Mouse (Mus musculus) T-helper 2 cell (primary cell): Measurements from ENCODE around the gene Pou2f3.

Experiments used
- in situ Hi-C: fragments of 300-600 bp; cut with MboI, MseI; formaldehyde crosslinking; loops from one replicate; pipeline ENCODE4 v1.15.1; 2025; ENCODE audit warnings: high pct_unique_total_duplicates

The Pou2f3 gene

GRCm38 (mm10) chr9:43231805-43232204, 21.6 kb upstream of the Pou2f3 start:
- in situ Hi-C loops: no loop called here

- in situ Hi-C loops: no loop called here
Measured at GRCm38 (mm10) chr9:43230886-43231285, 20.7 kb upstream of the Pou2f3 start.

GRCm38 (mm10) chr9:43229962-43230361, 19.8 kb upstream of the Pou2f3 start:
- in situ Hi-C loops: no loop called here

- in situ Hi-C loops: no loop called here
Measured at GRCm38 (mm10) chr9:43229398-43229895, 19.3 kb upstream of the Pou2f3 start.

- in situ Hi-C loops: no loop called here
Measured at GRCm38 (mm10) chr9:43228745-43229144, 18.6 kb upstream of the Pou2f3 start.

GRCm38 (mm10) chr9:43227626-43228025, 17.5 kb upstream of the Pou2f3 start:
- in situ Hi-C loops: no loop called here

GRCm38 (mm10) chr9:43226573-43227160, 16.5 kb upstream of the Pou2f3 start:
- in situ Hi-C loops: no loop called here

- in situ Hi-C loops: no loop called here
Measured at GRCm38 (mm10) chr9:43225481-43225880, 15.3 kb upstream of the Pou2f3 start.

- in situ Hi-C loops: loop anchor here (5.0 kb wide), 1 partner anchor 62 kb away; no protein-coding TSS in a partner anchor
Measured at GRCm38 (mm10) chr9:43224771-43225355, 14.7 kb upstream of the Pou2f3 start.

- in situ Hi-C loops: loop anchor here (5.0 kb wide), 1 partner anchor 65 kb away; no protein-coding TSS in a partner anchor
Measured at GRCm38 (mm10) chr9:43222429-43222715, 12.2 kb upstream of the Pou2f3 start.

GRCm38 (mm10) chr9:43221643-43222428, 11.7 kb upstream of the Pou2f3 start:
- in situ Hi-C loops: loop anchor here (5.0 kb wide), 1 partner anchor 65 kb away; no protein-coding TSS in a partner anchor

GRCm38 (mm10) chr9:43210771-43211450, 742 bp upstream of the Pou2f3 start:
- in situ Hi-C loops: no loop called here

GRCm38 (mm10) chr9:43206022-43206390, 4.2 kb downstream of the Pou2f3 start:
- in situ Hi-C loops: loop anchor here (10.0 kb wide), 1 partner anchor 201 kb away; no protein-coding TSS in a partner anchor

GRCm38 (mm10) chr9:43205343-43206021, 4.7 kb downstream of the Pou2f3 start:
- in situ Hi-C loops: loop anchor here (10.0 kb wide), 1 partner anchor 201 kb away; no protein-coding TSS in a partner anchor

- in situ Hi-C loops: loop anchor here (10.0 kb wide), 1 partner anchor 195 kb away; no protein-coding TSS in a partner anchor
Measured at GRCm38 (mm10) chr9:43200212-43200611, 10.0 kb downstream of the Pou2f3 start.

- in situ Hi-C loops: no loop called here
Measured at GRCm38 (mm10) chr9:43194001-43194400, 16.2 kb downstream of the Pou2f3 start.

- in situ Hi-C loops: no loop called here
Measured at GRCm38 (mm10) chr9:43191561-43191960, 18.6 kb downstream of the Pou2f3 start.

GRCm38 (mm10) chr9:43189021-43189356, 21.2 kb downstream of the Pou2f3 start:
- in situ Hi-C loops: no loop called here

GRCm38 (mm10) chr9:43188309-43189020, 21.7 kb downstream of the Pou2f3 start:
- in situ Hi-C loops: no loop called here

- in situ Hi-C loops: loop anchor here (5.0 kb wide), 1 partner anchor 37 kb away; no protein-coding TSS in a partner anchor
Measured at GRCm38 (mm10) chr9:43179614-43180013, 30.6 kb downstream of the Pou2f3 start.

GRCm38 (mm10) chr9:43178172-43178571, 32.0 kb downstream of the Pou2f3 start:
- in situ Hi-C loops: loop anchor here (5.0 kb wide), 1 partner anchor 36 kb away; no protein-coding TSS in a partner anchor
